Mouse (Mus musculus) myocyte (in vitro differentiated cells): ENCODE measurements around the gene Khdrbs1.

Experiments
- E2F4 ChIP-seq: IDR thresholded peaks from one replicate; pipeline ENCODE4 v1.6.1; 2011; ENCODE audit warnings: mild to moderate bottlenecking, control low read depth, moderate library complexity; ENCODE audit not compliant: insufficient read depth
- POLR2A ChIP-seq: IDR thresholded peaks from one replicate; pipeline ENCODE4 v1.6.1; 2011; ENCODE audit warnings: low read depth, mild to moderate bottlenecking, control low read depth, moderate library complexity; ENCODE audit not compliant: insufficient read length
- SRF ChIP-seq: IDR thresholded peaks from one replicate; pipeline ENCODE4 v1.6.1; 2011; ENCODE audit warnings: low read depth; ENCODE audit not compliant: control insufficient read depth, insufficient read length
- USF1 ChIP-seq: IDR thresholded peaks from one replicate; pipeline ENCODE4 v1.6.1; 2011; ENCODE audit warnings: low read depth, mild to moderate bottlenecking, control low read depth, moderate library complexity

GRCm38 (mm10) chr4:129741251-129741973 lies 691 bp downstream of the Khdrbs1 start:
- no peak for TF ChIP-seq SRF
- no peak for TF ChIP-seq POLR2A
- TF ChIP-seq USF1, result no peak
- TF ChIP-seq E2F4, result no peak
